Mouse (Mus musculus) midbrain, postnatal 0 days (tissue): ENCODE measurements around the gene Grap. TPM values are rescaled to one million over a fixed set of nuclear protein-coding genes. Genes with fewer than 3 reads are reported as not detected.

Experiments used
- ATAC-seq: fragments of 200-750 bp; cut with Nextera tagmentation; 2 replicates; pipeline ENCODE4 v1.8.0; 2017; ENCODE audit warnings: moderate number of reproducible peaks, mild to moderate bottlenecking, moderate TSS enrichment, moderate library complexity; ENCODE audit not compliant: low FRiP score
- DNase-seq: peaks from one replicate; pipeline ENCODE4 v3.0.0-alpha.2; 2015; ENCODE audit warnings: low spot score
- H3K27ac ChIP-seq: fragments of 300-500 bp; sonication (generic); 2 replicates; pipeline ENCODE4 v1.5.1; 2014; ENCODE audit warnings: low read depth, mild to moderate bottlenecking, low read length, mixed read lengths
- H3K27me3 ChIP-seq: fragments of 300-500 bp; sonication (generic); 2 replicates; pipeline ENCODE4 v1.6.1; 2014; ENCODE audit warnings: low read length, control low read depth, mixed read lengths; ENCODE audit not compliant: insufficient read depth
- H3K36me3 ChIP-seq: fragments of 300-500 bp; sonication (generic); 2 replicates; pipeline ENCODE4 v1.6.1; 2014; ENCODE audit warnings: low read length, control low read depth, mixed read lengths; ENCODE audit not compliant: insufficient read depth
- H3K4me1 ChIP-seq: fragments of 300-500 bp; sonication (generic); 2 replicates; pipeline ENCODE4 v1.6.1; 2014; ENCODE audit warnings: mild to moderate bottlenecking, control low read depth, antibody characterized with exemption, low read length, mixed read lengths; ENCODE audit not compliant: insufficient read depth
- H3K4me2 ChIP-seq: fragments of 300-500 bp; sonication (generic); 2 replicates; pipeline ENCODE4 v1.6.1; 2014; ENCODE audit warnings: low read depth, mild to moderate bottlenecking, low read length, mixed read lengths; ENCODE audit not compliant: poor library complexity, severe bottlenecking
- H3K4me3 ChIP-seq: fragments of 300-500 bp; sonication (generic); 2 replicates; pipeline ENCODE4 v1.5.1; 2014; ENCODE audit warnings: low read depth, mild to moderate bottlenecking, low read length, moderate library complexity
- H3K9ac ChIP-seq: fragments of 300-500 bp; sonication (generic); replicated peaks from 2 replicates; pipeline ENCODE4 v1.6.1; 2014; ENCODE audit warnings: mild to moderate bottlenecking, low read length, moderate library complexity, mixed read lengths; ENCODE audit not compliant: poor library complexity, severe bottlenecking
- H3K9me3 ChIP-seq: fragments of 300-500 bp; sonication (generic); 2 replicates; pipeline ENCODE4 v1.6.1; 2016; ENCODE audit warnings: low read length, control low read depth
- CTCF ChIP-seq: IDR thresholded peaks from 2 replicates; pipeline ENCODE4 v1.5.1; 2016; ENCODE audit warnings: antibody characterized with exemption, mild to moderate bottlenecking
- WGBS: fragments of 180-500 bp; shearing (Covaris S2); extraction: QIAGEN DNeasy Blood & Tissue Kit; methylation state at CpG from one replicate; pipeline ENCODE4 v1.1.7; 2014; 5-methylcytosine and 5-hydroxymethylcytosine counted together
- polyA plus RNA-seq: library from polyadenylated mRNA; unstranded; fragments of >200 nt; fragmentation: Nextera tagmentation; extraction: Ambion mirVana; gene quantifications from 2 replicates; pipeline ENCODE4 v1.2.1, GENCODE M21; 2015
- total RNA-seq: library from RNA; depleted of rRNA; stranded (reverse); fragments of >200 nt; gene quantifications from 2 replicates; pipeline ENCODE4 v1.2.3, GENCODE M21; 2014; rRNA removed

Gene Grap
- total and polyA plus RNA-seq, 2 experiments from 2014 or later, result 5.8 to 6.6 TPM

GRCm38 (mm10) chr11:61722077-61722476, 69.0 kb downstream of the Grap start:
- Histone ChIP-seq H3K36me3 (0 out of 2 replicates have a peak, but pooled peaks cover 6% of the 10 kb centered on the region), H3K9me3 (no peaks in the 10 kb centered on the region), H3K4me3 (no peak overlapping the region), H3K27me3 (no peaks in the 10 kb centered on the region), H3K4me2 (no peak overlapping the region), H3K9ac (no peak overlapping the region), H3K4me1 (no peaks in the 10 kb centered on the region), H3K27ac (no peak overlapping the region)
- DNase-seq (no peak), ATAC-seq (no peak)
- no peak for TF ChIP-seq CTCF
- WGBS, result 72% methylated on average over 5 of the region's 5 CpGs

Other genes with a start within 250 kb of the Grap start
- gene Rnf112, start 199.1 kb upstream of the Grap start, total RNA-seq, result 75.6 and 86.9 TPM in 2 replicates
- gene Rnf112, start 199.1 kb upstream of the Grap start, polyA plus RNA-seq, result 35.7 and 36.2 TPM in 2 replicates
- gene Mfap4, start 167.8 kb upstream of the Grap start, total RNA-seq, result 10.1 and 22.8 TPM in 2 replicates
- gene Mfap4, start 167.8 kb upstream of the Grap start, polyA plus RNA-seq, result 14.1 and 16.4 TPM in 2 replicates
- gene Mapk7, start 158.9 kb upstream of the Grap start, total RNA-seq, result 37.3 and 46.1 TPM in 2 replicates
- 36.6 and 36.9 TPM in 2 replicates for gene Mapk7, start 158.9 kb upstream of the Grap start, polyA plus RNA-seq
- gene B9d1, start 148.1 kb upstream of the Grap start, total RNA-seq, result 26.3 and 28.1 TPM in 2 replicates
- 25.1 and 27.5 TPM in 2 replicates for gene B9d1, start 148.1 kb upstream of the Grap start, polyA plus RNA-seq
- gene Epn2, start 73.6 kb upstream of the Grap start, total RNA-seq, result 74.3 and 86.4 TPM in 2 replicates
- 67.9 and 74.9 TPM in 2 replicates for gene Epn2, start 73.6 kb upstream of the Grap start, polyA plus RNA-seq
- gene Fam83g, start 30.8 kb downstream of the Grap start, total RNA-seq, result 0.60 TPM in 1 of 2 replicates, not detected in the other
- 0.06 and 0.16 TPM in 2 replicates for gene Fam83g, start 30.8 kb downstream of the Grap start, polyA plus RNA-seq
- not detected in 2 replicates for gene Slc5a10, start 67.6 kb downstream of the Grap start, total RNA-seq
- 0.09 and 0.19 TPM in 2 replicates for gene Slc5a10, start 67.6 kb downstream of the Grap start, polyA plus RNA-seq
- gene Prpsap2, start 108.8 kb downstream of the Grap start, total RNA-seq, result 46.7 and 48.4 TPM in 2 replicates
- gene Prpsap2, start 108.8 kb downstream of the Grap start, polyA plus RNA-seq, result 42.1 and 43.5 TPM in 2 replicates
- 151 and 154 TPM in 2 replicates for gene Ulk2, start 201.8 kb downstream of the Grap start, total RNA-seq
- 35.5 and 38.2 TPM in 2 replicates for gene Ulk2, start 201.8 kb downstream of the Grap start, polyA plus RNA-seq